Mouse (Mus musculus) CH12F3 (cell line): ENCODE results near the gene Wdr83.

Experiments
- in situ Hi-C: fragments of 300-500 bp; cut with MboI; formaldehyde crosslinking; loops from 2 replicates; pipeline ENCODE4 v1.14.3; 2020; ENCODE audit warnings: low sequenced_read_pairs

The Wdr83 gene

DNA sequence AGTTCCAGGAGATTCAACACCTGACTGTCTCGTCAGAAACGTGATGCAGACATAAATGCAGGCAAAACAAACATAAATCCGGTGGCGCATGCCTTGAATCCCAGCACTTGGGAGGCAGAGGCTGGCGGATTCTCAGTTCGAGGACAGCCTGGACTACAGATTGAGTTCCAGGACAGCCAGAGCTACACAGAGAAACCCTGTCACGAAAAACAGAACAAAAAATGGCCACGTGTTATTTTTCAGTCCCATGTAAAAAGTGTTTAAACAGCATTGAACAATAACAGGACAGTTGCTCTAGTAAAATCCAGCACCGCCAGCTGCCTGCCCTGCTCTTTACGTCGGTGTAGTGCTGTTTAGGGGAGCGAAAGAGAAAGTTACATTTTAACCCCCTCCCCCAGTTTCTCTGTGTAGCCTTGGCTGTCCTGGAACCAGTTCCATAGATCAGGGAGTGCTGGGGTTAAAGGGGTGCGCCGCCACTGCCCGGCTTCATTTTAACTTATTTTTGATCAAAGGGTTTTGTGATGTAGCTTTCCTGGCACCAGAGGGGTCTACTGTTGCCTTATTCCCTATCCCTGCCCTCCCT lies 45.3 kb downstream of the Wdr83 start:
- in situ Hi-C loops, result no loop called here

DNA sequence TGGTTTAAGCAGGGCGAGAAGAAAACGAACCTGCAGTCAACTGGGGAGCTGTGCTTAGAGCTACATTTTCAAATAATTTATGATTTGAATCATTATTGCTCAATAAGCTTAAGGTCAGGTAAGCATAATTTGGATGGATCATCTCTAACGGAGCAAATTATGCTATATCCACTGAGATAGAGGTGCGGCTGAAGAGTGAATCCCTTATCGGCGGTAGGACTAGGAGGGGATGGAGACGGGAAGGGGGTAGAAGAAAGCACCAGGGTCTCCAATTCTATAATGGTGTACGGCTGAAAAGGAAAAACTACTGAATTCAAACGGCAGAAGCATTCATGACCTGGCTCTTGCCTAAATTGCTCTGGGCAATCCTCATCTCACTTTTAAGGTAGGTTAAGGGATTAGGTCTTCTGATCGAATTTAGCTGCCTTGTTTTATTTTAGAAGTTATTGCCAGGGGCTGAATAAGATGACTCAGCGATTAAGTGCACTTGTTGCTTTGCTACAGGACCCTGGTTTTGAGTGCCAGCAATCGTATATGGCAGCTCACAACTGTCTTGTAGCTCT lies 45.9 kb downstream of the Wdr83 start:
- in situ Hi-C loops, result no loop called here

DNA sequence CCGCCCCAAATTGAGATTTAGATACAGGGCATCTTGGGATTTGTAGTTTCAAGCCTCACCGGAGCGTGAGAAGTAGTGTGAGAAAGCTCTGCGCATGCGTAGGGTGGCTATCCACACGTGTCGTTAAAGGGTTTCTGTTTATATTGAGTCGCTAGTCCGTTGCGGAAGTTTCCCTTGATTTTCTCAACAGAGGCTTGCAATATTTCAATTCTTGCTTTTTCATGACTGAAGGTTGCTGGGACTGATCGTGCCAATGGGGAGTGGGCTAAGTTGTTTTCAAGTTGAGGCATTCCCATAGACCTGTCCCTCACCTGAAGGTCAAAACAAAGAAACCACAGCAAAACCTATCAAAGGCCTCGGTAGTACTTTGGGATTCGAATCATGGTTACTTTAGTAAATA lies 46.3 kb downstream of the Wdr83 start:
- in situ Hi-C loops, result no loop called here

DNA sequence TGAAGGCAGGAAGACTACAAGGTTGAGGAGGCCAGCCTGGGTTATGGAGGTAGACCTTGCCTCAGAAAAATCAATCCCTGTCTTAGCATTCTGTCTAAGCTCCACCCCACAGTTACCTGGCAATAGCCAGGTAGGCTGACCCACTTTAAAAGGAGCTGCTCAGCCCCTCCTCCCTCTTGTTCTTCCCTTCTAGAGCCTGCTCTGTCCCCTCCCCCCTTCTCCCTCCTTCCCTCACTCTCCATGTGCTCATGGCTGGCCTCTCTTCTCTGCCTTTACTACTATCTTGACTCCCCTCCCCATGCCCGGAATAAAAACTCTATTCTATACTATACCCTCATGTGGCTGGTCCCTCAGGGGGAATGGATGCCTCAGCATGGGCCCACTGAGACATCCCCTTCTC lies 47.2 kb downstream of the Wdr83 start:
- in situ Hi-C loops, result no loop called here

DNA sequence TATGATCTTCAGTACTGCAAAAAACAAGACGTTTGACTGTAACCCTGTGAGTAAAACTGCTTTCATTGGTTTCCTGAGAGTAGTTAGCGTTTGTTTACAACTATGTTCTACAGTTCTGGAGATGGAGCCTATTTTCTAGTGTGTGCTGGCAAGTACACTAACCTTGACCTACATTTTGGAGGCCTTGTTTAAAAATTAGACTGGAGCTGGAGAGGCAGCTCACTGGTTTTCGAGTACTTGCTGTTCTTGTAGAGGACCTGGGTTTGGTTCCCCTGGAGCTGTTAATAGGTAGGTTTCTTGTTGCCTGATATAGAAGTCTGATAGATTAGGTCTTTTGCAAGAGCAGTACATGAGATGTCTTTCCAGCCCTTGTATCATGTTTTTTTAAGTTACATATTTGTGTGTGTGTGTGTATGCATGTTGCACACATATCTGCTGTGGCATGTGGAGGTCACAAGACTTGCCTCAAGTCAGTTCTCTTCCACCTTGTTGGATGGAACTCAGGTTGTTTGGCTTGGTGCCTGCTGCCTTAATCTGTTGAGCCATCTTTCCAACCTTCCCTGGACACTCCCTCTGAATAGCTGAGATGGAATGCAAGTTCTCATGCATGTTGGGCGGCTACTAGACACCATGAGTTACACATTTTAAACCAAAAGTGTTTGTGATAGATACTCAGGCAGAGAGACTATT lies 48.3 kb downstream of the Wdr83 start:
- in situ Hi-C loops, result no loop called here

DNA sequence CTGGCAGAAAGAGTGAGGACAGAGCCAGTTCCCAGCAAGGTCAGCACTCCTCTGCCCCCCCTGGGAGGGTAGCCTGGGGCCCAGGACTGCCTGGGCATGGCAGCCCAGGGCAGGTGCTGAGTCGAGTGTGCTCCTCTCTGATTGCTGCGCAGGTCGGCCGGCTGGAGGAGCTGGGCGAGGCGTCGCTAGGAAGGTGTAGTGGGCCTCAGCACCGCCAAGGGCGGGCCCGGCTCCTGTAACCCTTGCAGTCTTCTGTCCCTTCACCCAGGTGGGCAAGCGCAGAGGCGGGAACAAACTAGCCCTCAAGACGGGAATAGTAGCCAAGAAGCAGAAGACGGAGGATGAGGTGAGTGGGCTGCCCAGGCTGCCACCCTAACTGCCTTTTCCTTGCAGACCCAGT lies 51.8 kb downstream of the Wdr83 start:
- in situ Hi-C loops, result no loop called here

DNA sequence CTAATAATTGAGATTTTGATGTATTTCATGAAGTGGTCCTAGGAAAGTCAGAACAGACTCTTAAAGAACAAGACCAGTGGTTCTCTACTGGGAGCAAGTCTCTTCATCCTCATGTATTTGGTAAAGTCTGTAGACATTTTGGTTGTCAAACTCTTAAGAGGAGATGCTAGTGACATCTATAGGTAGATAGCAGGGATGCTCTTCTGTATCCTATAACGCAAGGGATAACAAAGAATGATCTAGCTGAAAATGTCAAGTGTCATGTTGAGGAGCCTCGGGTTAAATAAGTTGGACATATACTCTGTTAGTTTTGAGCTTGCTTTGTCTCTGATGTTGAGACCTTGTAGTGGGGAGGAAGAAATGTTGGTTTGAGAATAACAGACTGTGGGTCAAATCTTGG lies 53.2 kb downstream of the Wdr83 start:
- in situ Hi-C loops, result no loop called here

DNA sequence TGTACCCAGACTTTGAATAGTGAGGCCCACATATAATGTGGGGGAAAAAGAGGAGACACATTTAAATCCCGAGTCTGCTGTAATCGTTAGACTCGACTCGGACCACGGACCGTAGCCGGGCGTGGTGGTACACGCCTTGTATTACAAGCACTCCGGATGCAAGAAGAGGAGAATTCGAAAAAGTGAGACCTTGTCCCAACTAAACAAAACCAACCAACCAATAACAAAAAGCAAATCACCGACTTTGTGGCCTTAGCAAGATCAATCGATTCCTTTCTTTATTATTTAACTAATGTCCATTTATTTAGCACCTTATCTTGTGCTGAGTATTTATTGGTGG lies 53.6 kb downstream of the Wdr83 start:
- in situ Hi-C loops, result no loop called here

DNA sequence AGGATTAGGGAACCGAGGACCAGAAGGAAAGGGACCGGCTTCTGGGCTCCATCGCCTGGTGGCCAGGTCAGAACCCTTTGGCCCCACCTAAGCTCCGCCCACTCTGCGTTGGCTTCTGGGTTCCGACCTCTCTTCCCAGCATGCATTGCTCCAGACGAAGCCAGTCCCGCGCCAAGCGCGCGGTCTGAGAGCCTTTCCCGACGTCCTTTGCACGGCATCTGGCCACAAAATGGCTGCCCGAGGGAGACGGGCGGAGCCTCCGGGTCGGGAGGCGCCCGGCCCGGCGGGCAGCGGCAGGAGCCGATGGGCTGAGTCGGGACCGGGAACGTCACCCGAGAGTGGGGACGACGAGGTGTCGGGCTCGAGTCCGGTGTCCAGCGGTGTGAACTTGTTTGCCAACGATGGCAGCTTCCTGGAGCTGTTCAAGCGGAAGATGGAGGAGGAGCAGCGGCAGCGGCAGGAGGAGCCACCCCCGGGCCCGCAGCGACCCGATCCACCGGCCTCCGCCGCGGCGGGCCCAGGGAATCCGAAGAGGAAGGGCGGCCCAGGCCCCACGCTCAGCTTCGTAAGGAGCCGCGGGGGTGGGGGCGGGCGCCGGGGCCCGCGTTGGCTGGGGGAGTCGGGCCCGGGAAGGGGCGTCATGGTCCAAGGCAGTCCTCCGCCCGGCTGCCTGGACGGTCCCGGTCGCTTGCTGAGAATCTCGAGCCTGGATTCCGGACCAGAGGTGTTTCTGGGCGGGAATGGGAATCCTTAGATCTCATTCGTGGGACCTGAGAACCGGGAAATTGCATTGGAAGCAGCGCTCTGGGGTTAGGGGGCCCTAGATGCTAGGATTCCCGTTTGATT lies 54.2 kb downstream of the Wdr83 start, which contains the start of gene Trir:
TSS of gene Trir (plus strand) at position 154 of the 846 bp plus-strand sequence.
- in situ Hi-C loops, result no loop called here

DNA sequence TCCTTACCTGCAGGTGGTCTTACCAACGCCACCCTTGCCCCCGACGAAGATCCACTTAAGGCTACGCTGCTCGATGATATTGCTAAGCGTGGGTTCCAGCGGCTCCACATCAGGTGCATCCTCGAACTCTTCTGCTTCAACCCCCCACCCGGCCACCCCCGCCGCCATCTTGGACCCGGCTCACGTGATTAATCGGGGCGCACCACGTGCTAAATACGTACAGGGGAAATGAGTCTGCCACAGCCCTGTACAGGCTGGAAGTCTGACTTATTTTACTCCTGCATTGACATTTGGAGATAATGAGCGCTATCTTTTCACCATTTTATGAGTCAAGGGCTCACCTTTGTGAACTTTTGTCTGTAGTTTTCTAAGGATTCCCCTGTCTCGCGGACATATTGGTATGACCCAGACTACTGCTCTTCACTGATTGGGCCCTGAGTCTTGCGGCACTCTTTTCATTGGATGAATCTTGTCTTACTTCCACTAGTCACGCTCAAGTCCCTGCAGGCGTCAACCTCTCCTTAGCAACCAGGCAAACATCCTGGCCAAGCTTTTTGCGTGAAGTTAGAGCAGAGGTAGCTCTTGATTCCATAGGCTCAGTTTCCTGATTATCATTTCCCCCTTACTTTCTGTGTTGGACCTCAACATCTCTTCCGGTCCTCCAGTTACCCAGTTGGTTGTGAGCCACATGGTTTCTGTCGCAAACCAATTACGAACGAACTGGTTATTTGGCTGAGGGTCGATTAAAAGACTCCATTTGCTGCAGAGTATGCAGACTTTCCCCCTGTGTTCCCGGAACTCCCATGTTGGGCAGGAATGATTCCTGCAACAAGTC lies 55.8 kb downstream of the Wdr83 start, which contains the start of gene Asna1:
TSS of gene Asna1 (minus strand) at position 184 of the 835 bp plus-strand sequence.
- in situ Hi-C loops, result no loop called here
